Mouse (Mus musculus) kidney, embryonic 16.5 days (tissue): Measurements from ENCODE around the gene Keap1. TPM values are rescaled to one million over a fixed set of nuclear protein-coding genes. Genes with fewer than 3 reads are reported as not detected.

Source experiments
- ATAC-seq: fragments of 200-750 bp; cut with Nextera tagmentation; 2 replicates; pipeline ENCODE4 v1.8.0; 2017; ENCODE audit warnings: moderate TSS enrichment; ENCODE audit not compliant: low FRiP score, low TSS enrichment
- H3K27ac ChIP-seq: fragments of 300-500 bp; sonication (generic); 2 replicates; pipeline ENCODE4 v1.5.1; 2014; ENCODE audit warnings: low read length
- H3K27me3 ChIP-seq: fragments of 300-500 bp; sonication (generic); 2 replicates; pipeline ENCODE4 v1.6.1; 2014; ENCODE audit warnings: low read length, control low read depth, mixed read lengths; ENCODE audit not compliant: insufficient read depth
- H3K36me3 ChIP-seq: fragments of 300-500 bp; sonication (generic); 2 replicates; pipeline ENCODE4 v1.6.1; 2014; ENCODE audit warnings: low read length, control low read depth, mixed read lengths; ENCODE audit not compliant: insufficient read depth
- H3K4me1 ChIP-seq: fragments of 300-500 bp; sonication (generic); 2 replicates; pipeline ENCODE4 v1.6.1; 2014; ENCODE audit warnings: low read length, control low read depth, mixed read lengths; ENCODE audit not compliant: insufficient read depth
- H3K4me2 ChIP-seq: fragments of 300-500 bp; sonication (generic); replicated peaks from 2 replicates; pipeline ENCODE4 v1.6.1; 2014; ENCODE audit warnings: low read depth, low read length
- H3K4me3 ChIP-seq: fragments of 300-500 bp; sonication (generic); 2 replicates; pipeline ENCODE4 v1.5.1; 2014; ENCODE audit warnings: mild to moderate bottlenecking, low read length
- H3K9ac ChIP-seq: fragments of 300-500 bp; sonication (generic); replicated peaks from 2 replicates; pipeline ENCODE4 v1.6.1; 2014; ENCODE audit warnings: low read length
- H3K9me3 ChIP-seq: fragments of 300-500 bp; sonication (generic); 2 replicates; pipeline ENCODE4 v1.6.1; 2016; ENCODE audit warnings: low read length, control low read depth
- WGBS: fragments of 180-500 bp; shearing (Covaris S2); extraction: QIAGEN DNeasy Blood & Tissue Kit; methylation state at CpG from one replicate; pipeline ENCODE4 v1.1.7; 2014; 5-methylcytosine and 5-hydroxymethylcytosine counted together
- polyA plus RNA-seq: library from polyadenylated mRNA; unstranded; fragments of >200 nt; fragmentation: Nextera tagmentation; extraction: Ambion mirVana; gene quantifications from 2 replicates; pipeline ENCODE4 v1.2.1, GENCODE M21; 2015

Keap1 gene
- polyA plus RNA-seq, 1 experiment from 2014 or later: 68.1 TPM

GRCm38 (mm10) chr9:21248326-21248725, 9.2 kb upstream of the Keap1 start, which contains the start of gene S1pr5:
TSS of gene S1pr5 (minus strand) at chr9:21248443.
- WGBS: under 1% methylated on average over 30 of the region's 30 CpGs
- ATAC-seq: no peak
- H3K4me3 ChIP-seq: peak within 1 kb of the TSS; percentile 33
- no peak within 1 kb of the TSS for H3K27ac ChIP-seq
- peak within 1 kb of the TSS; percentile 34; the same call in 1 of the 2 replicates for H3K9ac ChIP-seq
- H3K9me3 ChIP-seq: no peaks in the 10 kb centered on the region
- no peaks in the 10 kb centered on the region for H3K36me3 ChIP-seq
- peaks cover 77% of the 10 kb centered on the region for H3K27me3 ChIP-seq
- H3K4me2 ChIP-seq: peak within 1 kb of the TSS; percentile 48
- H3K4me1 ChIP-seq: peaks cover 24% of the 10 kb centered on the region

DNA sequence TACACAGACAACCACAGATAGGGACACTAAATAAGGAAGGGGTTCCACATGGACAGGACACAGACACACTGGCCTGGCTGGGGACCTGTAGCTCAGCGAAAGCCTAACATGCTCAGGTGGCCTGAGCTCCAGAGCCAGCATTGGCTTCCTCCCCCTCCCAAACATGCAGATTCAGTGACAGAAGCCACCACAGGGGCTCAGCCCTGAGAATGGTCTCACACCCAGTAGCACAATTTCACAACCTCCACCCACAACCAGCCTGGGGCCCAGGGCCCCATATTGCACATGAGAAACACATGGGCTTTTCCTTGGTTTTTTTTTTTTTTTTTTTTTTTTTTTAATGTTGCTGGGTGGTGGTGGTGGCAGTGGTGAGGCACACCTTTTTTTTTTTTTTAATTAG, 7.2 kb upstream of the Keap1 start:
- H3K36me3 ChIP-seq: no peaks in the 10 kb centered on the region
- H3K27ac ChIP-seq: no peak overlapping the region
- H3K4me3 ChIP-seq: no peak overlapping the region
- no peaks in the 10 kb centered on the region for H3K9me3 ChIP-seq
- H3K4me2 ChIP-seq: no peak overlapping the region
- H3K4me1 ChIP-seq: peaks cover 24% of the 10 kb centered on the region
- WGBS: 84% methylated on average over 1 of the region's 1 CpGs
- peaks cover 84% of the 10 kb centered on the region for H3K27me3 ChIP-seq
- H3K9ac ChIP-seq: no peak overlapping the region
- no peak for ATAC-seq

- H3K27ac ChIP-seq: no peak overlapping the region
- no peak for ATAC-seq
- peak overlapping the region; percentile 54 for H3K9ac ChIP-seq
- peaks cover 26% of the 10 kb centered on the region for H3K4me1 ChIP-seq
- H3K4me2 ChIP-seq: peak overlapping the region; percentile 82
- 2% methylated on average over 16 of the region's 16 CpGs for WGBS
- H3K36me3 ChIP-seq: no peaks in the 10 kb centered on the region
- H3K4me3 ChIP-seq: peak overlapping the region; percentile 53
- H3K27me3 ChIP-seq: peaks cover 72% of the 10 kb centered on the region
- H3K9me3 ChIP-seq: no peaks in the 10 kb centered on the region
Measured at GRCm38 (mm10) chr9:21245113-21245487, 5.9 kb upstream of the Keap1 start.

GRCm38 (mm10) chr9:21244428-21245112, 5.4 kb upstream of the Keap1 start:
- WGBS: under 1% methylated on average over 72 of the region's 72 CpGs
- peak overlapping the region; percentile 54 for H3K9ac ChIP-seq

DNA sequence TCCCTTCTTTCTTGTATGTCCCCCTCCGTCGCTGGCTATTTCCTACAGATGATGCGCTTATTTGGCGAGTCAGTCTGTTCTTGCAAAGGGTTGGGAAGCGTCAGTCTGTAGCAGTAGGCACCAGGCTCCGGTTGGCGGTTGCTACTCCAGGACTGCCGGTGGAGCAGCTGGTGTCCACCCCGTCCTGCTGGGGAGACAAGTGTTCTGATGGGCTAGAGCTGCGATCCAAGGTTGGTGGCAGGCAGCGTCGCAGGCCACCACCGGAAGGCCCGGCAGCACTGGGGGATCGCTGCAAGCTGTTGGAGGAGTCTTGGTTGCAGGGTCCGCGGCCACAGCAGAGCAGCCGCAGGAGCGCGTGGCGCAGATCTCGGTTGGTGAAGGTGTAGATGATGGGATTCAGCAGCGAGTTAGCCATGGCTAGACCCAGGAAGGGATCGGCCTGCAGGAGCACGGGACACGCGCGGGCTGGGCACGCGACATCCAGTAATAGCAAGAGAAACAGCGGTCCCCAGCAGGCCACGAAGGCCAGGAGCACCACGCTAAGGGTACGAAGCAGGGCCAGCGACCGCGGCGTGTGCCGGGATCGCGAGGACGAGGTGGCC, 4.8 kb upstream of the Keap1 start:
- WGBS: 7% methylated on average over 42 of the region's 42 CpGs
- H3K4me3 ChIP-seq: peak overlapping the region; percentile 53
- no peaks in the 10 kb centered on the region for H3K9me3 ChIP-seq
- H3K9ac ChIP-seq: peak overlapping the region; percentile 54; the same call in 1 of the 2 replicates
- no peaks in the 10 kb centered on the region for H3K36me3 ChIP-seq
- H3K4me2 ChIP-seq: peak overlapping the region; percentile 82
- no peak overlapping the region for H3K27ac ChIP-seq
- H3K27me3 ChIP-seq: peaks cover 60% of the 10 kb centered on the region
- ATAC-seq: 0 out of 2 replicates have a peak, but pooled peaks have one; percentile 1
- H3K4me1 ChIP-seq: peaks cover 29% of the 10 kb centered on the region

More at GRCm38 (mm10) chr9:21244428-21245112, 5.4 kb upstream of the Keap1 start:
- peaks cover 67% of the 10 kb centered on the region for H3K27me3 ChIP-seq
- no peaks in the 10 kb centered on the region for H3K9me3 ChIP-seq
- peak overlapping the region; percentile 82 for H3K4me2 ChIP-seq
- H3K4me1 ChIP-seq: peaks cover 26% of the 10 kb centered on the region
- H3K36me3 ChIP-seq: no peaks in the 10 kb centered on the region
- H3K4me3 ChIP-seq: peak overlapping the region; percentile 53
- no peak overlapping the region for H3K27ac ChIP-seq
- peak; percentile 33; the same call in 1 of the 2 replicates for ATAC-seq

GRCm38 (mm10) chr9:21241343-21241742, 2.2 kb upstream of the Keap1 start:
- WGBS: 5% methylated on average over 11 of the region's 11 CpGs
- Histone ChIP-seq H3K36me3 (no peaks in the 10 kb centered on the region), H3K4me2 (no peak overlapping the region)

DNA sequence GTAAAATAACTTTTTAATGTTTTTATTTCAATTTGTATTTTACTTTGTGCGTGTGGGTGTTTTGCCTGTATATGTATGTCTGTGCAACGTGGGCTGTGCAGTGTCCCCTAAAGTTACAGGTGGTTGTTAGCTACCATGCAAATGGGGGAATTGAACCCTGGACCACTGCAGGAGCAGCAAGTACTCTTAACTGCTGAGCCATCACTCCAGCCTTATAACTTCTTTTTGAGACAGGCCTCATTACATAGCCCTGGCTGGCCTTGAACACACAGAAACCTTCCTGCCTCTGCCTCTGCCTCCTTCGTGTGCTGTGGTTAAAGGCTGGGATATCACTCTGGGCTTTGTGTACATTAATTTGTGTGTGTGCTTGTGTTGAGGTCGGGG, 296 bp upstream of the Keap1 start:
- peaks cover 25% of the 10 kb centered on the region for H3K4me1 ChIP-seq
- peak overlapping the region; percentile 84 for H3K4me3 ChIP-seq
- peaks cover 10% of the 10 kb centered on the region for H3K36me3 ChIP-seq
- peaks cover 20% of the 10 kb centered on the region for H3K27me3 ChIP-seq
- ATAC-seq: no peak
- peak overlapping the region; percentile 72 for H3K4me2 ChIP-seq
- peak overlapping the region; percentile 91; the same call in 1 of the 2 replicates for H3K27ac ChIP-seq
- peak overlapping the region; percentile 93 for H3K9ac ChIP-seq
- WGBS: 34% methylated on average over 4 of the region's 4 CpGs
- H3K9me3 ChIP-seq: no peaks in the 10 kb centered on the region

More at GRCm38 (mm10) chr9:21241343-21241742, 2.2 kb upstream of the Keap1 start:
- H3K4me3 ChIP-seq: no peak overlapping the region
- peaks cover 38% of the 10 kb centered on the region for H3K27me3 ChIP-seq
- no peaks in the 10 kb centered on the region for H3K9me3 ChIP-seq
- H3K9ac ChIP-seq: no peak overlapping the region
- peaks cover 32% of the 10 kb centered on the region for H3K4me1 ChIP-seq
- H3K27ac ChIP-seq: no peak overlapping the region
- ATAC-seq: no peak

GRCm38 (mm10) chr9:21238004-21238732, 993 bp downstream of the Keap1 start:
- 1% methylated on average over 25 of the region's 31 CpGs for WGBS
- Histone ChIP-seq H3K36me3 (peaks cover 23% of the 10 kb centered on the region), H3K27ac (peak overlapping the region; percentile 91), H3K4me3 (peak overlapping the region; percentile 84), H3K9me3 (no peaks in the 10 kb centered on the region), H3K9ac (peak overlapping the region; percentile 93), H3K4me2 (peak overlapping the region; percentile 72), H3K4me1 (peaks cover 20% of the 10 kb centered on the region), H3K27me3 (peaks cover 7% of the 10 kb centered on the region)
- peak; percentile 13; the same call in 1 of the 2 replicates for ATAC-seq

- WGBS: 9% methylated on average over 19 of the region's 19 CpGs
Measured at GRCm38 (mm10) chr9:21237368-21238003, 1.7 kb downstream of the Keap1 start.

More at GRCm38 (mm10) chr9:21237368-21238003, 1.7 kb downstream of the Keap1 start:
- Histone ChIP-seq H3K27ac (peak overlapping the region; percentile 91), H3K4me1 (peaks cover 20% of the 10 kb centered on the region), H3K36me3 (peaks cover 28% of the 10 kb centered on the region), H3K9me3 (no peaks in the 10 kb centered on the region), H3K9ac (peak overlapping the region; percentile 93), H3K4me3 (peak overlapping the region; percentile 84), H3K4me2 (peak overlapping the region; percentile 72), H3K27me3 (no peaks in the 10 kb centered on the region; the same call in 1 of the 2 replicates)
- no peak; the same call in 1 of the 2 replicates for ATAC-seq
